Mouse (Mus musculus): ENCODE data around the gene 2410015M20Rik. TPM values are rescaled to one million over a fixed set of nuclear protein-coding genes. Genes with fewer than 3 reads are reported as not detected.
A peak's percentile ranks its signal among the peaks of the same experiment; 100 is the strongest.

The 2410015M20Rik gene
- polyA plus RNA-seq, 1 experiment = 183 TPM

GRCm38 (mm10) chr17:56572154-56572553 lies 37.4 kb downstream of the 2410015M20Rik start:
- no peak for DNase-seq (ENCODE audit: low spot score)

GRCm38 (mm10) chr17:56570287-56570686 lies 39.3 kb downstream of the 2410015M20Rik start:
- no peak for DNase-seq (ENCODE audit: low spot score)

- DNase-seq (ENCODE audit: low spot score) = no peak
Observed at GRCm38 (mm10) chr17:56567370-56567769, 42.2 kb downstream of the 2410015M20Rik start.

GRCm38 (mm10) chr17:56566918-56567317 lies 42.7 kb downstream of the 2410015M20Rik start:
- DNase-seq (ENCODE audit: low spot score) = no peak

- no peak for DNase-seq (ENCODE audit: low spot score)
Observed at GRCm38 (mm10) chr17:56566293-56566692, 43.3 kb downstream of the 2410015M20Rik start.

- no peak for DNase-seq (ENCODE audit: low spot score)
Observed at GRCm38 (mm10) chr17:56561866-56562265, 47.7 kb downstream of the 2410015M20Rik start.

- no peak for DNase-seq (ENCODE audit: low spot score)
Observed at GRCm38 (mm10) chr17:56560131-56560530, 49.4 kb downstream of the 2410015M20Rik start.

- DNase-seq (ENCODE audit: low spot score) = no peak
Observed at GRCm38 (mm10) chr17:56559386-56559785, 50.2 kb downstream of the 2410015M20Rik start.

GRCm38 (mm10) chr17:56558448-56558847 lies 51.1 kb downstream of the 2410015M20Rik start:
- peak; percentile 46 for DNase-seq (ENCODE audit: low spot score)

Other genes with a start within 250 kb of the 2410015M20Rik start
- 313 and 341 TPM in 2 replicates for gene Ptprs, start 133.3 kb downstream of the 2410015M20Rik start, polyA plus RNA-seq (2012; rRNA removed)
- not detected in 2 replicates for gene Znrf4, start 97.3 kb downstream of the 2410015M20Rik start, polyA plus RNA-seq (2012; rRNA removed)
- gene Gm20219, start 55.4 kb downstream of the 2410015M20Rik start, polyA plus RNA-seq (2012; rRNA removed) = 15.6 and 22.1 TPM in 2 replicates
- 38.5 and 80.7 TPM in 2 replicates for gene Safb2, start 25.2 kb downstream of the 2410015M20Rik start, polyA plus RNA-seq (2012; rRNA removed)
- gene Safb, start 24.9 kb downstream of the 2410015M20Rik start, polyA plus RNA-seq (2012; rRNA removed) = 47.8 and 65.8 TPM in 2 replicates
- gene Rpl36, start 3.6 kb upstream of the 2410015M20Rik start, polyA plus RNA-seq (2012; rRNA removed) = 2,531 and 2,588 TPM in 2 replicates
- gene Lonp1, start 17.1 kb upstream of the 2410015M20Rik start, polyA plus RNA-seq (2012; rRNA removed) = 61.4 and 64.6 TPM in 2 replicates
- gene Catsperd, start 18.4 kb upstream of the 2410015M20Rik start, polyA plus RNA-seq (2012; rRNA removed) = 19.1 and 25.7 TPM in 2 replicates
- 72.5 and 77.3 TPM in 2 replicates for gene Ranbp3, start 63.5 kb upstream of the 2410015M20Rik start, polyA plus RNA-seq (2012; rRNA removed)
- 308 and 313 TPM in 2 replicates for gene Ndufa11, start 108.0 kb upstream of the 2410015M20Rik start, polyA plus RNA-seq (2012; rRNA removed)
- gene Vmac, start 108.3 kb upstream of the 2410015M20Rik start, polyA plus RNA-seq (2012; rRNA removed) = 18.2 and 26.4 TPM in 2 replicates
- 22.8 and 28.7 TPM in 2 replicates for gene Nrtn, start 147.8 kb upstream of the 2410015M20Rik start, polyA plus RNA-seq (2012; rRNA removed)
- 50.0 and 61.3 TPM in 2 replicates for gene Dus3l, start 155.0 kb upstream of the 2410015M20Rik start, polyA plus RNA-seq (2012; rRNA removed)
- 1.1 and 1.5 TPM in 2 replicates for gene Prr22, start 160.5 kb upstream of the 2410015M20Rik start, polyA plus RNA-seq (2012; rRNA removed)
- 6.6 and 9.4 TPM in 2 replicates for gene Rfx2, start 221.2 kb upstream of the 2410015M20Rik start, polyA plus RNA-seq (2012; rRNA removed)